ENCODE assay signal across 15 mouse cellular contexts in genomic region chr5:20620596-20621511, GRCm38 (mm10).
DNase-seq lines count a peak whose midpoint lies in the region; ATAC-seq and TF ChIP-seq lines count a peak whose summit lies in the region.
"Had no signal": no experiment of that assay in that cellular context is flagged by ENCODE, and none has a peak within 500 bp of the region (broad histone marks: within the 10 kb centered on the region; RNA-seq: fewer than 3 reads in every experiment).

No protein-coding gene starts in this region.

- TF ChIP-seq CTCF in forebrain, postnatal 0 days (IDR thresholded peaks at IDR 0.05; ENCODE audit: low read depth), result no peak
- TF ChIP-seq CTCF in left cerebral cortex, adult 2 months (IDR thresholded peaks at IDR 0.05), result no peak

- no peak overlapping the region for H3K4me3 ChIP-seq in forebrain, postnatal 0 days (ENCODE audit: low read depth, low read length)
- no peak overlapping the region for H3K4me3 ChIP-seq in forebrain, embryonic 13.5 days
- H3K4me3 ChIP-seq in left cerebral cortex, adult 2 months, result no peak overlapping the region
- no peak overlapping the region for H3K4me3 ChIP-seq in hindbrain, embryonic 12.5 days
- H3K4me3 ChIP-seq: erythroblast, embryonic 14.5 days; heart, adult 2 months; hindbrain, embryonic 13.5 days; neural tube, embryonic 12.5 days had no signal

- no peak for DNase-seq in forebrain, postnatal 0 days
- DNase-seq in left cerebral cortex, adult 2 months (ENCODE audit: extremely low spot score in 1 of 2, low spot score in 2 of 2), result no peak
- DNase-seq in left cerebral cortex, postnatal 4 days, result no peak
- peak; percentile 56 for DNase-seq in gastrocnemius, postnatal 14 days
- peak; percentile 43 for DNase-seq in lung, postnatal 14 days
- no peak for DNase-seq in adrenal gland, postnatal 36 days
- DNase-seq: cerebellum, postnatal 36 days; right cerebral cortex, adult 18-20 months had no signal

- H3K4me1 ChIP-seq in forebrain, postnatal 0 days (ENCODE audit: insufficient read depth), result no peaks in the 10 kb centered on the region
- H3K4me1 ChIP-seq in forebrain, embryonic 13.5 days, result peaks cover 6% of the 10 kb centered on the region; the same call in 1 of the 2 replicates
- H3K4me1 ChIP-seq in hindbrain, embryonic 12.5 days, result 0 out of 2 replicates have a peak, but pooled peaks cover 4% of the 10 kb centered on the region
- H3K4me1 ChIP-seq: neural tube, embryonic 12.5 days had no signal

- intact Hi-C loops in left cerebral cortex, adult 2 months (cut with DNase I), result no loop called here
- intact Hi-C loops in left cerebral cortex, postnatal 4 days (cut with DNase I), result no loop called here
- intact Hi-C loops in gastrocnemius, postnatal 14 days (cut with DNase I; ENCODE audit: low total_unique reads), result no loop called here

- no peaks in the 10 kb centered on the region for H3K27me3 ChIP-seq in forebrain, postnatal 0 days (ENCODE audit: insufficient read depth, low read length)
- no peaks in the 10 kb centered on the region for H3K27me3 ChIP-seq in forebrain, embryonic 13.5 days
- H3K27me3 ChIP-seq in hindbrain, embryonic 12.5 days, result no peaks in the 10 kb centered on the region
- H3K27me3 ChIP-seq: hindbrain, embryonic 13.5 days; neural tube, embryonic 12.5 days had no signal

- ATAC-seq in forebrain, postnatal 0 days, result peak; percentile 42; the same call in 1 of the 2 replicates
- no peak for ATAC-seq in forebrain, embryonic 13.5 days
- ATAC-seq in hindbrain, embryonic 12.5 days (ENCODE audit: low FRiP score), result no peak

- WGBS in forebrain, postnatal 0 days, result 54% methylated on average over 7 of the region's 7 CpGs
- whole genome bisulfite sequencing in forebrain, embryonic 13.5 days, result 77% methylated on average over 7 of the region's 7 CpGs
- WGBS in hindbrain, embryonic 12.5 days, result 81% methylated on average over 7 of the region's 7 CpGs

- no peak overlapping the region for H3K9ac ChIP-seq in forebrain, postnatal 0 days
- H3K9ac ChIP-seq in forebrain, embryonic 13.5 days, result no peak overlapping the region
- H3K9ac ChIP-seq in hindbrain, embryonic 12.5 days, result no peak overlapping the region
- H3K9ac ChIP-seq: hindbrain, embryonic 13.5 days; neural tube, embryonic 12.5 days had no signal

- no peaks in the 10 kb centered on the region for H3K9me3 ChIP-seq in forebrain, postnatal 0 days (ENCODE audit: low read length)
- H3K9me3 ChIP-seq in forebrain, embryonic 13.5 days (replicated peaks), result no peaks in the 10 kb centered on the region
- H3K9me3 ChIP-seq in hindbrain, embryonic 12.5 days (replicated peaks), result no peaks in the 10 kb centered on the region
- H3K9me3 ChIP-seq: G1E; hindbrain, embryonic 13.5 days; neural tube, embryonic 12.5 days had no signal

- no peak overlapping the region for H3K27ac ChIP-seq in forebrain, postnatal 0 days (ENCODE audit: low read depth, low read length)
- H3K27ac ChIP-seq in forebrain, embryonic 13.5 days, result no peak overlapping the region
- peak overlapping the region; percentile 13; the same call in 1 of the 2 replicates for H3K27ac ChIP-seq in left cerebral cortex, adult 2 months
- no peak overlapping the region for H3K27ac ChIP-seq in hindbrain, embryonic 12.5 days
- H3K27ac ChIP-seq: heart, adult 2 months; hindbrain, embryonic 13.5 days; neural tube, embryonic 12.5 days had no signal

- H3K4me2 ChIP-seq in forebrain, postnatal 0 days (ENCODE audit: low read depth), result no peak overlapping the region
- no peak overlapping the region for H3K4me2 ChIP-seq in forebrain, embryonic 13.5 days
- no peak overlapping the region for H3K4me2 ChIP-seq in hindbrain, embryonic 12.5 days (replicated peaks)
- H3K4me2 ChIP-seq: hindbrain, embryonic 13.5 days; neural tube, embryonic 12.5 days had no signal

- H3K36me3 ChIP-seq in forebrain, postnatal 0 days (ENCODE audit: insufficient read depth), result no peaks in the 10 kb centered on the region
- no peaks in the 10 kb centered on the region for H3K36me3 ChIP-seq in forebrain, embryonic 13.5 days (ENCODE audit: poor library complexity, severe bottlenecking)
- H3K36me3 ChIP-seq in hindbrain, embryonic 12.5 days, result no peaks in the 10 kb centered on the region
- H3K36me3 ChIP-seq: G1E; hindbrain, embryonic 13.5 days; neural tube, embryonic 12.5 days had no signal

Comparison
In these comparisons a context has a peak if more than half of its experiments do, and no peak if none do; other contexts are left out.
1. DNase-seq: peak in gastrocnemius, postnatal 14 days (single experiment) and lung, postnatal 14 days (single experiment); none in forebrain, postnatal 0 days (single experiment), left cerebral cortex, adult 2 months (0 of 2), left cerebral cortex, postnatal 4 days (single experiment) and adrenal gland, postnatal 36 days (0 of 2).